Mouse (Mus musculus): ENCODE data around the gene Gpr155.

GRCm38 (mm10) chr2:73435847-73436246 lies 49.5 kb upstream of the Gpr155 start:
- TF ChIP-seq USF1 (IDR thresholded peaks at IDR 0.05; ENCODE audit: low read depth) (no peak), CTCF (IDR thresholded peaks at IDR 0.05; ENCODE audit: control insufficient read depth, insufficient read depth, insufficient read length) (no peak), MYOG (IDR thresholded peaks at IDR 0.05; ENCODE audit: control insufficient read depth, extremely low read depth, insufficient read length) (no peak), CEBPB (IDR thresholded peaks at IDR 0.05; ENCODE audit: low read depth) (no peak), MAX (IDR thresholded peaks at IDR 0.05) (no peak), FOSL1 (IDR thresholded peaks at IDR 0.05; ENCODE audit: insufficient read depth, low read length, poor library complexity, severe bottlenecking) (no peak)

Data from C2C12 (cell line).